Mouse (Mus musculus): Measurements from ENCODE around the gene Plcb1. TPM values are rescaled to one million over a fixed set of nuclear protein-coding genes. Genes with fewer than 3 reads are reported as not detected.

The Plcb1 gene
- polyA plus RNA-seq, 1 experiment from 2014 or later, result 7.5 TPM

GRCm38 (mm10) chr2:134816383-134816782 is 30.5 kb downstream of the Plcb1 start:
- Histone ChIP-seq H3K4me3 (no peak overlapping the region), H3K27me3 (ENCODE audit: insufficient read depth, poor library complexity, severe bottlenecking) (no peaks in the 10 kb centered on the region), H3K36me3 (no peaks in the 10 kb centered on the region), H3K27ac (no peak overlapping the region), H3K9me3 (no peaks in the 10 kb centered on the region), H3K4me1 (peaks cover 7% of the 10 kb centered on the region)
- DNase-seq (ENCODE audit: low spot score), result no peak
- WGBS, result 89% methylated on average over 11 of the region's 11 CpGs

GRCm38 (mm10) chr2:134817058-134817840 is 31.4 kb downstream of the Plcb1 start:
- Histone ChIP-seq H3K4me1 (peaks cover 7% of the 10 kb centered on the region), H3K9me3 (no peaks in the 10 kb centered on the region), H3K36me3 (no peaks in the 10 kb centered on the region), H3K27me3 (ENCODE audit: insufficient read depth, poor library complexity, severe bottlenecking) (no peaks in the 10 kb centered on the region), H3K4me3 (no peak overlapping the region), H3K27ac (no peak overlapping the region)
- 80% methylated on average over 7 of the region's 7 CpGs for WGBS
- DNase-seq (ENCODE audit: low spot score), result no peak

- no peaks in the 10 kb centered on the region for H3K27me3 ChIP-seq (ENCODE audit: insufficient read depth, poor library complexity, severe bottlenecking)
- H3K9me3 ChIP-seq, result no peaks in the 10 kb centered on the region
- no peak for DNase-seq (ENCODE audit: low spot score)
- H3K4me1 ChIP-seq, result peaks cover 7% of the 10 kb centered on the region
- H3K27ac ChIP-seq, result no peak overlapping the region
- 82% methylated on average over 6 of the region's 6 CpGs for WGBS
- H3K36me3 ChIP-seq, result no peaks in the 10 kb centered on the region
- H3K4me3 ChIP-seq, result no peak overlapping the region
Observed at GRCm38 (mm10) chr2:134821176-134821575, 35.3 kb downstream of the Plcb1 start.

GRCm38 (mm10) chr2:134825645-134826044 is 39.8 kb downstream of the Plcb1 start:
- Histone ChIP-seq H3K27ac (no peak overlapping the region), H3K4me1 (peaks cover 11% of the 10 kb centered on the region), H3K36me3 (no peaks in the 10 kb centered on the region), H3K9me3 (no peaks in the 10 kb centered on the region), H3K27me3 (ENCODE audit: insufficient read depth, poor library complexity, severe bottlenecking) (no peaks in the 10 kb centered on the region), H3K4me3 (no peak overlapping the region)
- 72% methylated on average over 7 of the region's 7 CpGs for WGBS
- no peak for DNase-seq (ENCODE audit: low spot score)

GRCm38 (mm10) chr2:134826111-134827005 is 40.5 kb downstream of the Plcb1 start:
- Histone ChIP-seq H3K27ac (peak overlapping the region; percentile 60; the same call in 1 of the 2 replicates), H3K4me1 (peaks cover 11% of the 10 kb centered on the region), H3K9me3 (no peaks in the 10 kb centered on the region), H3K27me3 (ENCODE audit: insufficient read depth, poor library complexity, severe bottlenecking) (no peaks in the 10 kb centered on the region), H3K4me3 (no peak overlapping the region), H3K36me3 (no peaks in the 10 kb centered on the region)
- no peak for DNase-seq (ENCODE audit: low spot score)
- WGBS, result 49% methylated on average over 8 of the region's 8 CpGs

GRCm38 (mm10) chr2:134827778-134828487 is 42.1 kb downstream of the Plcb1 start:
- Histone ChIP-seq H3K27ac (no peak overlapping the region), H3K4me1 (peaks cover 11% of the 10 kb centered on the region), H3K36me3 (no peaks in the 10 kb centered on the region), H3K4me3 (no peak overlapping the region), H3K27me3 (ENCODE audit: insufficient read depth, poor library complexity, severe bottlenecking) (no peaks in the 10 kb centered on the region), H3K9me3 (no peaks in the 10 kb centered on the region)
- no peak for DNase-seq (ENCODE audit: low spot score)
- WGBS, result 80% methylated on average over 3 of the region's 3 CpGs

GRCm38 (mm10) chr2:134831861-134832260 is 46.0 kb downstream of the Plcb1 start:
- Histone ChIP-seq H3K36me3 (no peaks in the 10 kb centered on the region), H3K9me3 (no peaks in the 10 kb centered on the region), H3K4me3 (no peak overlapping the region), H3K27me3 (ENCODE audit: insufficient read depth, poor library complexity, severe bottlenecking) (no peaks in the 10 kb centered on the region), H3K4me1 (no peaks in the 10 kb centered on the region), H3K27ac (no peak overlapping the region)
- 83% methylated on average over 7 of the region's 7 CpGs for WGBS
- no peak for DNase-seq (ENCODE audit: low spot score)

- WGBS, result 71% methylated on average over 1 of the region's 1 CpGs
Observed at GRCm38 (mm10) chr2:134836097-134836496, 50.2 kb downstream of the Plcb1 start.

GRCm38 (mm10) chr2:134838185-134838584 is 52.3 kb downstream of the Plcb1 start:
- no peak overlapping the region for H3K27ac ChIP-seq
- H3K36me3 ChIP-seq, result no peaks in the 10 kb centered on the region
- H3K4me3 ChIP-seq, result no peak overlapping the region
- H3K4me1 ChIP-seq, result no peaks in the 10 kb centered on the region
- H3K27me3 ChIP-seq (ENCODE audit: insufficient read depth, poor library complexity, severe bottlenecking), result no peaks in the 10 kb centered on the region
- DNase-seq (ENCODE audit: low spot score), result no peak
- 90% methylated on average over 1 of the region's 1 CpGs for whole genome bisulfite sequencing
- H3K9me3 ChIP-seq, result no peaks in the 10 kb centered on the region

More at GRCm38 (mm10) chr2:134836097-134836496, 50.2 kb downstream of the Plcb1 start:
- Histone ChIP-seq H3K4me3 (no peak overlapping the region), H3K4me1 (no peaks in the 10 kb centered on the region), H3K36me3 (no peaks in the 10 kb centered on the region), H3K27me3 (ENCODE audit: insufficient read depth, poor library complexity, severe bottlenecking) (no peaks in the 10 kb centered on the region), H3K27ac (no peak overlapping the region), H3K9me3 (no peaks in the 10 kb centered on the region)
- DNase-seq (ENCODE audit: low spot score), result no peak

GRCm38 (mm10) chr2:134838888-134839287 is 53.0 kb downstream of the Plcb1 start:
- no peak for DNase-seq (ENCODE audit: low spot score)
- Histone ChIP-seq H3K36me3 (no peaks in the 10 kb centered on the region), H3K27ac (no peak overlapping the region), H3K4me3 (no peak overlapping the region), H3K4me1 (no peaks in the 10 kb centered on the region), H3K27me3 (ENCODE audit: insufficient read depth, poor library complexity, severe bottlenecking) (no peaks in the 10 kb centered on the region), H3K9me3 (no peaks in the 10 kb centered on the region)
- WGBS, result 52% methylated on average over 1 of the region's 1 CpGs

GRCm38 (mm10) chr2:134842883-134843282 is 57.0 kb downstream of the Plcb1 start:
- Histone ChIP-seq H3K36me3 (no peaks in the 10 kb centered on the region), H3K27me3 (ENCODE audit: insufficient read depth, poor library complexity, severe bottlenecking) (no peaks in the 10 kb centered on the region), H3K9me3 (no peaks in the 10 kb centered on the region), H3K4me1 (no peaks in the 10 kb centered on the region), H3K4me3 (no peak overlapping the region), H3K27ac (no peak overlapping the region)
- DNase-seq (ENCODE audit: low spot score), result no peak
- WGBS, result 67% methylated on average over 4 of the region's 4 CpGs

- H3K9me3 ChIP-seq, result no peaks in the 10 kb centered on the region
- no peak overlapping the region for H3K4me3 ChIP-seq
- H3K4me1 ChIP-seq, result no peaks in the 10 kb centered on the region
- WGBS, result 72% methylated on average over 6 of the region's 6 CpGs
- no peaks in the 10 kb centered on the region for H3K36me3 ChIP-seq
- H3K27ac ChIP-seq, result no peak overlapping the region
- no peak for DNase-seq (ENCODE audit: low spot score)
- H3K27me3 ChIP-seq (ENCODE audit: insufficient read depth, poor library complexity, severe bottlenecking), result no peaks in the 10 kb centered on the region
Observed at GRCm38 (mm10) chr2:134844391-134845238, 58.7 kb downstream of the Plcb1 start.
